In genomic region chr1:164292040-164292439, GRCm38 (mm10) we compare ENCODE assay signal across 14 mouse cellular contexts.
"Had no signal": no experiment of that assay in that cellular context is flagged by ENCODE, and none has a peak within 500 bp of the region (broad histone marks: within the 10 kb centered on the region; RNA-seq: fewer than 3 reads in every experiment).

No protein-coding gene starts in this region.

- DNase-seq: kidney, adult 8-10 months; kidney, postnatal 10 days; kidney, postnatal 4 days; liver; lung, adult 2 months; lung, postnatal 14 days; right cerebral cortex, adult 18-20 months; right cerebral cortex, postnatal 25 days had no signal

- H3K4me2 ChIP-seq: limb, embryonic 12.5 days; midbrain, embryonic 13.5 days; neural tube, embryonic 15.5 days had no signal

- H3K4me1 ChIP-seq: limb, embryonic 12.5 days; midbrain, embryonic 13.5 days; neural tube, embryonic 15.5 days had no signal

- H3K9ac ChIP-seq: limb, embryonic 12.5 days; liver, embryonic 14.5 days; midbrain, embryonic 13.5 days; neural tube, embryonic 15.5 days had no signal

- H3K9me3 ChIP-seq: limb, embryonic 12.5 days; midbrain, embryonic 13.5 days; neural tube, embryonic 15.5 days had no signal

- H3K27ac ChIP-seq: limb, embryonic 12.5 days; liver, embryonic 14.5 days; midbrain, embryonic 13.5 days; neural tube, embryonic 15.5 days had no signal

- H3K4me3 ChIP-seq: limb, embryonic 12.5 days; midbrain, embryonic 13.5 days; myocyte; neural tube, embryonic 15.5 days had no signal

- ATAC-seq: intestine, embryonic 16.5 days; midbrain, embryonic 13.5 days had no signal

- H3K27me3 ChIP-seq: limb, embryonic 12.5 days; midbrain, embryonic 13.5 days; neural tube, embryonic 15.5 days had no signal
